Mouse (Mus musculus): ENCODE data around the gene Uqcrh. TPM values are rescaled to one million over a fixed set of nuclear protein-coding genes. Genes with fewer than 3 reads are reported as not detected.

Gene Uqcrh
- 355 and 608 TPM in 2 replicates for polyA plus RNA-seq (2012; rRNA removed)

DNA sequence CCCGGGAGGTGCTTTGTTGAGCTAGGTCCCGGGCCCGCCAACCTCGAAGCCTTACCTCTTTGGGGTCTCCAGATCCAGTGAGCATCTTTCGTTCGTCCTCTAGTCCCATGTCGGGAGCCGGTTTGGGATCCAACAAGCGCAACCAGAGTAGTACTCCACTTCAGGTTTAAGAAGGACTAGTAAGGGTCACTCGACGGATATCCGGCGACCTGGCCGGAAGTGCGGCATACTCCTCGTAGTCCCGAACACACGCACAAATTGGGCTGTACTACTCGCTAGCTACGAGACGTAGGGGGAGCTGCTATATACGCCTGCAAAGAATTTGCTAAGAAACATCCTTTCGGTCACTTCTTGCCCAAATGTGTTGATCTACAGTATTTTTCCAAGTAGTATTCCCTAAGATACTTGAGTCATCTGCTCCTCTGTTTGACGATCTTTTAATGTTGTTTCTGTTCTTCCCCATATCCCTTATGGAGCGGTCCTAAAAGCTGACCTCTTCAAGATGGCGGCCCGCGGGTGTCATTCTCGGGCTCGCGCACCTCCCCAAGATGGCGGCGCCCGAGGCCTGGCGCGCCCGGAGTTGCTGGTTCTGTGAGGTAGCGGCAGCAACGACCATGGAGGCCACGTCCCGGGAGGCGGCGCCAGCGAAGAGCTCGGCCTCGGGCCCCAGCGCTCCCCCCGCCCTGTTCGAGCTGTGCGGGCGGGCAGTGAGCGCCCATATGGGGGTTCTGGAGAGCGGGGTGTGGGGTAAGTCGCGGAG is at the start of gene Uqcrh, which contains the start of gene Lrrc41:
TSS of gene Uqcrh (minus strand) at position 211 of the 760 bp plus-strand sequence.
TSS of gene Lrrc41 (plus strand) at position 409 of the 760 bp plus-strand sequence.
- Histone ChIP-seq H3K27me3 (replicated peaks; ENCODE audit: control insufficient read depth, insufficient read depth, low read length) (no peaks in the 10 kb centered on the region; the same call in 1 of the 2 replicates), H3K27ac (ENCODE audit: insufficient read depth, low read depth, low read length) (peak within 1 kb of the TSS; percentile 99), H3K36me3 (ENCODE audit: control insufficient read depth, insufficient read depth, low read length) (peaks cover 3% of the 10 kb centered on the region; the same call in 1 of the 2 replicates), H3K4me1 (ENCODE audit: control insufficient read depth, insufficient read depth, low read length) (peaks cover 22% of the 10 kb centered on the region), H3K4me3 (ENCODE audit: insufficient read depth, low read depth, low read length) (peak within 1 kb of the TSS; percentile 99)
- TF ChIP-seq POLR2A (IDR thresholded peaks at IDR 0.05; ENCODE audit: low read depth, low read length), result peak; percentile 78
- no peak for TF ChIP-seq CTCF (conservative IDR thresholded peaks at IDR 0.05; ENCODE audit: insufficient read depth, insufficient read length, low read depth, low read length)
- under 1% methylated on average over 55 of the region's 55 CpGs for WGBS
- peak; percentile 97 for DNase-seq

DNA sequence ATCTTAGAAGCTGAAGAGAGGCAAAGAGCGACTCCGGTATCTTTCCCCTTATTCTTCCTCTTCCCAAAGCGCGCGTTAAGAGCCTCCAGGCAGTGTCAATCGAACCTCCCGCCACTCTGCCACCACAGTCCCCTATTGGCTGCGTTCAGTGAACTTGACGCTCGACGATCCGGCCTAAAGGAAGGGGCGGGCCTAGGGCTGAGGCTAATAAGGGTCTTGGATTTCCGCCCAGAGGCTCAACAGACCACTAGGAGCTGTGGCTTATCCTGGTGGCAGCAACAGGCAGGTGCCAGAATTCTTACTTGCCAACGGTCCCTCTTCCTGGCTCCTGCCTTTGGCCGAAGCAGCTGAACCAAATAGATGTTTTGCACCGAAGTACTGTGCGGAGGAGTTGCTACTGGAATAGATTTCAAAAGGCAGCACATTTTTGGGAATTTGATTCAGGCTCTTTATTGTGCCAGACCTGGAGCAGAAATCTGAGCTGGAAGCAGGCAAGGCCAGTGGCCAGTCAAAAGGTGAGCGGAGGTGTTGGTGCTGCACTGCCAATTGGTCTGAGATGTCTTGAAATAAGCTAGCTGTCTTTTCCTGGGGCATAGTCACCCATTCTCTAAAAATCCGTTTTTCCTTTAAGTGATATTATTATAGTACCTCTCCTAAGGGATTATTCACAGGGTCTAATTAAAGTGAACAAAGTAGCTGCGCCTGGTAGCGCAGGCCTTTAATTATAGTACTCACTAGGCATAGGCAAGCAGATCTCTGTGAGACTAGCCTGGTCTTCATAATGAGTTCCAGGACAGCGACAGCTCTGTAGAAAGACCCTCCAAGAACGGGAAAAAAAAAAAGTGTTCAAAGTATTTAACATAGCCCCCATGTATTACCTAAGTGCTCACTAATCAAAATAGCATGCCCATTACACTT is 49.0 kb upstream of the Uqcrh start, which contains the start of the genes Rad54l and Pomgnt1:
TSS of gene Rad54l (minus strand) at position 89 of the 918 bp plus-strand sequence.
TSS of gene Pomgnt1 (plus strand) at position 239 of the 918 bp plus-strand sequence.
- H3K4me3 ChIP-seq (ENCODE audit: insufficient read depth, low read depth, low read length), result peak within 1 kb of the TSS; percentile 74
- no peaks in the 10 kb centered on the region for H3K4me1 ChIP-seq (ENCODE audit: control insufficient read depth, insufficient read depth, low read length)
- no peaks in the 10 kb centered on the region for H3K27me3 ChIP-seq (replicated peaks; ENCODE audit: control insufficient read depth, insufficient read depth, low read length)
- WGBS, result 6% methylated on average over 24 of the region's 24 CpGs
- peak; percentile 86 for DNase-seq
- no peaks in the 10 kb centered on the region for H3K36me3 ChIP-seq (ENCODE audit: control insufficient read depth, insufficient read depth, low read length)
- TF ChIP-seq POLR2A (IDR thresholded peaks at IDR 0.05; ENCODE audit: low read depth, low read length) (no peak), CTCF (conservative IDR thresholded peaks at IDR 0.05; ENCODE audit: insufficient read depth, insufficient read length, low read depth, low read length) (no peak)
- 0 out of 2 replicates have a peak within 1 kb of the TSS, but pooled peaks have one; percentile 6 for H3K27ac ChIP-seq (ENCODE audit: insufficient read depth, low read depth, low read length)

DNA sequence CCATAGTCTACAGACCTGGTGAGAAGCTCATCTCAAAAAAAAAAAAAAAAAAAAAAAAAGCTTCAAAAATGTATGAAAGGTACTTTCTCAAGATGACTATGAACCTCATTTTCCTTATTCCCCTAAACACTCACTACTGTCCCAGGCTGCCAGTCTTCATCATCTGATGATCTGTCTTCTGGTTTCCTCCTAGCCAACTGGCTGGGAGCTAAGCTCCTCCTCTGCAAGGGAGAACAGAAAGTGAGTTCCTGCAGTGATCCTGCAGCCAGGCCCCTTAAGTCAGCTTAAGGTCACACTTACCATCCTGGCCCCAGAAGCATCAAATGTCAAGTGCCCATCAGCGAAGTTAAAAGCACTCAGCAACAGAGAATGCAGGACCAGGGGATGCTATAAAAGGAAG is 47.9 kb upstream of the Uqcrh start:
- Histone ChIP-seq H3K36me3 (ENCODE audit: control insufficient read depth, insufficient read depth, low read length) (no peaks in the 10 kb centered on the region), H3K4me3 (ENCODE audit: insufficient read depth, low read depth, low read length) (no peak overlapping the region), H3K4me1 (ENCODE audit: control insufficient read depth, insufficient read depth, low read length) (no peaks in the 10 kb centered on the region), H3K27ac (ENCODE audit: insufficient read depth, low read depth, low read length) (no peak overlapping the region), H3K27me3 (replicated peaks; ENCODE audit: control insufficient read depth, insufficient read depth, low read length) (no peaks in the 10 kb centered on the region)
- TF ChIP-seq POLR2A (IDR thresholded peaks at IDR 0.05; ENCODE audit: low read depth, low read length) (no peak), CTCF (conservative IDR thresholded peaks at IDR 0.05; ENCODE audit: insufficient read depth, insufficient read length, low read depth, low read length) (no peak)
- DNase-seq, result no peak
- 5% methylated on average over 1 of the region's 1 CpGs for WGBS

DNA sequence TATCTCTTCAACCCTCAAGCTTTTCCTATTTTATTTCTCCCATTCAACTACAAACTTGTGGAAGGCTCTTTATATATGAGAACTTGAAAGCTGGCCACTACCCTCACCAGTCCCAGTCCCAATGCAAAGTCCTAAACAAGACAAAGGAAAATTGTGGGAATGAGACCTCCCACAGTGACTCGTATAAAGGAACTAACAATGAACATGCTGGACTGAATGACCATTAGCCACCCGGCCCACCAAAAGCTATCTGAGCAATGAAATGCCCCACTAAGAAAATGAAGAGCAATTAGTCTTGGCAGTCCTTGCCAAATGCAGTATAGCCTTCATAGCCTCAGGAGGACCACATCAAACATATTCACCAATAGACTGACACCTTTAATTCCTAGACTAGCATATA is 36.6 kb upstream of the Uqcrh start:
- Histone ChIP-seq H3K27ac (ENCODE audit: insufficient read depth, low read depth, low read length) (no peak overlapping the region), H3K36me3 (ENCODE audit: control insufficient read depth, insufficient read depth, low read length) (no peaks in the 10 kb centered on the region), H3K4me1 (ENCODE audit: control insufficient read depth, insufficient read depth, low read length) (no peaks in the 10 kb centered on the region), H3K27me3 (replicated peaks; ENCODE audit: control insufficient read depth, insufficient read depth, low read length) (no peaks in the 10 kb centered on the region), H3K4me3 (ENCODE audit: insufficient read depth, low read depth, low read length) (no peak overlapping the region)
- TF ChIP-seq POLR2A (IDR thresholded peaks at IDR 0.05; ENCODE audit: low read depth, low read length) (no peak), CTCF (conservative IDR thresholded peaks at IDR 0.05; ENCODE audit: insufficient read depth, insufficient read length, low read depth, low read length) (no peak)
- WGBS, result 85% methylated on average over 2 of the region's 2 CpGs
- DNase-seq, result no peak

DNA sequence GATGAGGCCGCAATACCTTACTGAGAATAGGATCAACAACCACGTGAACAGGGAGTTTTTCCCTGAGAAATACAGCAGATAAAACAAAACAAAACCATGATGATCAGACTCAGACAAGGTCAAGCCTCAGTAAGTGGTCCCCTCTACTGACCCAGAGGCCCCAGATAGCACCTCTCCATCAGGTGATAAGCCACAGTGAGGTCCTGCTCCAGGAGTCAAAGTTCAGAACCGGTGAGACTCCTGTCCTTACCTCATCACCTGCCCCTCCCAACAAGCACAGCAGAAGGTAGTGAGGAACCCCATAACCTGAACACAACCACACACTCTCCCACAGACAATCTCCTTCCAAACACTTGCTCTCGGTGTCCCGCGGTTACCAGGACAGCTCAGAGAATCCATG is 35.8 kb upstream of the Uqcrh start:
- no peak overlapping the region for H3K4me3 ChIP-seq (ENCODE audit: insufficient read depth, low read depth, low read length)
- no peak for DNase-seq
- no peaks in the 10 kb centered on the region for H3K36me3 ChIP-seq (ENCODE audit: control insufficient read depth, insufficient read depth, low read length)
- no peaks in the 10 kb centered on the region for H3K27me3 ChIP-seq (replicated peaks; ENCODE audit: control insufficient read depth, insufficient read depth, low read length)
- TF ChIP-seq POLR2A (IDR thresholded peaks at IDR 0.05; ENCODE audit: low read depth, low read length), result no peak
- no peak for TF ChIP-seq CTCF (conservative IDR thresholded peaks at IDR 0.05; ENCODE audit: insufficient read depth, insufficient read length, low read depth, low read length)
- WGBS, result 96% methylated on average over 6 of the region's 6 CpGs
- no peaks in the 10 kb centered on the region for H3K4me1 ChIP-seq (ENCODE audit: control insufficient read depth, insufficient read depth, low read length)
- H3K27ac ChIP-seq (ENCODE audit: insufficient read depth, low read depth, low read length), result no peak overlapping the region

DNA sequence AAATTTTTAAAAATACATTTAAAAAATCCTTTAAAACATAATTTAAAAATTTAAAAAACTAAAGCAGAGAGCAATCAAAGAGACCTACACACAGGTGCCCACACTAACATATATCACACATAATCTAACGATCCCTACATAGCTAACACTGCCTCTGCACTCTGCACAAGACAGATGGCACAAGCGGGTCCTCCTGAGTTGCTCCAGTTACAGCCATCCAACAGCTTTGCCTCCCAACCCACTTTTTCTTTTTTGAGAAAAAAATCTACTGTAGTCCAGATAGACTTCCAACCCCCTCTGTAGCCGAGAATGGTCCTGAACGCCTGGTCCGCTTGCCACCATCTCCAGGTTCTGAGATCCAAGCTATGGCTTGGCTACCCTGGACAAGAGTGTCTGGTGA is 30.4 kb upstream of the Uqcrh start:
- no peaks in the 10 kb centered on the region for H3K4me1 ChIP-seq (ENCODE audit: control insufficient read depth, insufficient read depth, low read length)
- H3K27me3 ChIP-seq (replicated peaks; ENCODE audit: control insufficient read depth, insufficient read depth, low read length), result no peaks in the 10 kb centered on the region
- WGBS, result 97% methylated on average over 5 of the region's 5 CpGs
- DNase-seq, result no peak
- TF ChIP-seq POLR2A (IDR thresholded peaks at IDR 0.05; ENCODE audit: low read depth, low read length) (no peak), CTCF (conservative IDR thresholded peaks at IDR 0.05; ENCODE audit: insufficient read depth, insufficient read length, low read depth, low read length) (no peak)
- no peak overlapping the region for H3K4me3 ChIP-seq (ENCODE audit: insufficient read depth, low read depth, low read length)
- no peaks in the 10 kb centered on the region for H3K36me3 ChIP-seq (ENCODE audit: control insufficient read depth, insufficient read depth, low read length)
- H3K27ac ChIP-seq (ENCODE audit: insufficient read depth, low read depth, low read length), result no peak overlapping the region
